Mouse (Mus musculus) heart, adult 18-20 months (tissue): ENCODE results near the gene Grm1. TPM values are rescaled to one million over a fixed set of nuclear protein-coding genes. Genes with fewer than 3 reads are reported as not detected.

Source experiments
- DNase-seq, 2 experiments: peaks; one replicate each; pipeline ENCODE4 v3.0.0; 2021 to 2022; ENCODE audit warnings: mixed read lengths in 1 of 2
- total RNA-seq, 2 experiments: library from RNA; stranded (reverse); gene quantifications; 2 replicates each; pipeline ENCODE4 v1.2.3; 2021

Gene Grm1
- total RNA-seq, 2 experiments from 2014 or later, result 13.0 TPM

DNA sequence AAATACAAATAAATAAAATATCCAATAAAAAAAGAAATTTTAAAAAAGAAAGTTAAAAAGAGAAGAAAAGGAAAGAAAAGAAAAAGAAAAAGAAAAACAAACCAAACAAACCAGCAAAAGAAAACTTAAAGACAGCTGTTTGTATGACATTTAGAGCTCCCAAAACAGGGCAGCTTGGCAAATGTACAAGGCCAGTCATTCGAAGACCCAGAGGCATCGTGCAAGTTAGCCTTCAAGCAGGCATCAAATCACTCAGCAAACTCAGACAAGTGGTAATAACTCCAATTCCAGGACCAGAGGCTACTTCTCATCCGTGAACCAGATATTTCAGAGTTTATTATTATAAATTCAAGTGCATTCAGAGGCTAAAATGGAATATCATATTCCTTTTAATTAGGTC is 355.7 kb downstream of the Grm1 start:
- no peak for DNase-seq

DNA sequence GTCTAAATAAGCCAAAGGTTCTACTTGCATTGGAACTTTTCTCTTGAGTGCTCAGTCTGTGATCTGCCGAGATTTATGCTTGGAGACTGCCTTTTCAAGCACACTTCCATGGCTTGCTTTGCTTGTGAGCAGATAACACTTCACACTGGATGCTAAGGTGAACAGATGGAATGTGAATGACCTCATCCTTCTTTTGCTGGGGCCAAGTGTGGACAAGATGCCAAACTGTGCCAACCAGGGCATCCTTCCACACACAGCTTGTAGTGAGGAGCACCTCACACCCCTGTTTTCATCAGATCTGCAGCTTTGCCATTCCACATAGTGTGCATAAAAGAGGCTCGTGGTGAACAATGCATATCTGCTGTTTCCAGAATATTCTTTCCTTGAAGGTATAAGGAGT is 371.3 kb downstream of the Grm1 start:
- DNase-seq, result no peak

DNA sequence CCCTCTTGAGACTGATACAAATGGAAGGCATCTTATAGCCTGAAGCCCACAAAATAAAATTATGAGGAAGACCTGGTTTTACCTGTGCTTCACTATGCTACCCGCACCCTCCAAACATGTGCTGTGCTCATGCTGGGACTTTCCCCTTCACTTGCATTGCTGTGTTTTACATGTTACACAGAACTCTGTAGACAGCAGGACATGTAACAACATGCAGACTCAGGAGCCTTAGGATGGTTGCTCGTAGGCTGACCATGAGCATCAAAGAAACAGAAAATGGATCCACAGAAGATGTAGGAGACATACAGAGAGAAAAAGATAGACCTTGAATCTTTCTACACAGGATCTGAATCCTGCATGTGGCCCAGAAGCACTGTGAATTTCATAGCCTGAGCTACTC is 371.8 kb downstream of the Grm1 start:
- no peak for DNase-seq

DNA sequence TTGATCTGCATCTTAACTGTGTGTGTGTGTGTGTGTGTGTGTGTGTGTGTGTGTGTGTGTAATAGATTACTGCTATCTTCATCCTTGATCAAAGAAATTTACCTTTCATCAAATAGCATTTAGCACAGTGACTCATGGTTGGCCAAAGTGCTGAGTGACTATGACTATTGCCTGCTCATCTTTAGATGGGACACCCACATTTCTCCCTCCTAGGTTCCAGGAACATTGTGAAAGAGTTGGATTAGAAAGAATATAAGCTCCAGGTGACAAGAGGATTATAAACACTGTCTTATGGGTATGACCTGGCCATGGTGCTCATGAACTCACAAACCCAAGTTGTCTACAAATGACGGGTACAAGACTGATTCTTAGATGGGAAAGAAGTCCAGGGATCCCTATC is 374.1 kb downstream of the Grm1 start:
- DNase-seq, result no peak

DNA sequence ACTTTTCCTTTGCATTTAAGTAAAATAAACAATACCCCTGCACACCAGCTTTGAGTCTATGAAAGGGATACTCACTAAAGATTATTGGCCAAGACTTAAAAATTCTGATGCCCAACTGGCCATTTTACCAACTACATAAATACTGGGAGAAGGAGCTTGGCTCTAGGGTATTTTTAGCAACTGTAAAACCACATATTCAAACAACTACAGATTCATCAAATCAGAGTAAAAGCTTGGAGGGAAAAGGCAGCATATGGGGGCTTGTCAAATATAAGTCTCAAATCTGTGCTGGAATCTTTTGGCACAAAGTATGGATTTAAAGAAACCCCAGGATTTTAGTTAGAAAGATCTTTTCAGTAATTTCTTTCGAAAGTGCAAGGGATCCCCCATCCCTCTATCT is 380.8 kb downstream of the Grm1 start:
- no peak for DNase-seq

GRCm38 (mm10) chr10:10700903-10701302 is 381.3 kb downstream of the Grm1 start:
- DNase-seq, result no peak

DNA sequence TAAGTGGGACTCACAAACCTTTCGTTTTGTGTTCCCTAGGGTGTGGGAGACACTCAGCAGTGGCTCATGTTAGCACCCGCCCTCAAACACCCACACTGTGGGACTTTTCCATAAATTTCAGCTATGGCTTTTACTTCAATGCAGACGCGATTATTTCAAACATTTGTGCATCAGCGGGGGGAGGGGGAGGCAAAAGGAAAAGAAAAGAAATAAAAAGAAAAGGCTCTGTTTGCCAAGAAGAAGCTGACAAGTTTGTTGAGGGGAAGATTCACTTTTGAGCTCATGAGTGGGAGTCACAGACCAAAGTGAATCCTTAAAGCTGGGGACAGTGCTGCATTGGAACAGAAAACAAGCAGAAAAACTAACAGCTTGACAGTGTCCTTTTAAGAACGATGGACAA is 384.7 kb downstream of the Grm1 start:
- no peak for DNase-seq

- DNase-seq, result no peak
These were observed 392.4 kb downstream of the Grm1 start for GRCm38 (mm10) chr10:10689668-10690223.

DNA sequence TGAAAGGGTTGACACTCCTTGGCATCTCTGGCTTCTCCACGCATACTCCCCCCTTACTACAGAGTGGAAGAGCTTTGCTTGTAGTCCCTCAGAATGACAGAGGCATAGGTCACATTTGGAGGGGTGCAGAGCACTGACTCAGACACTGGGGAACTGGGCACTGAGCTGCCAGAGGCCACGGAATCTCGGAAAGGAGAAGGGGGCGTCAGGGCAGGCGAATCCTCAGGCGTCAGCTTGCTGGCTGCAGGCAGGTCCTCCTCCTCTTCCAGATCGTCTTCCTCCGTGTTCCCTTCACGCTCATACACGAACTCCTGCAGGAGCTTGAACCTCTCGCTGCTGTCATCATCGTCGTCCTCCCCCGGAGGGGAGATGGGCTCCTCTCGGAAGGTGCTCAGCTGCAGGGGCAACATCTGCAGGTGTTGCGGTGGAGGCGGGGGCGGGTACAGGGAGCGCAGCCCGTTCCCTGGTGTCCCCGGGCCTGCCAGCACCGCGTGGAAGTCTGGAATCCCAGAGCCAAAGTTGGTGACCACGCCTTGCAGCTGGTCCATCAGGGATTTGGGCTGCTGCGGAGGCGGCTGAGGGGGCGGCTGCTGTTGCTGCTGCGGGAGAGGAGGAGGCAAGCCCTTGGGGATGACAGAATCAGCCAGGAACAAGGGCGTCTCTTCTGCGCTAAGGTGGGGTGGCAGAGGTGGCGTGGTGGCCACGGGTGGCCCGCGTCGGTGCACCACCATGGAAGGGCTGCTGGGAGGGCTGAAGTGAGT is 393.1 kb downstream of the Grm1 start:
- no peak for DNase-seq

DNA sequence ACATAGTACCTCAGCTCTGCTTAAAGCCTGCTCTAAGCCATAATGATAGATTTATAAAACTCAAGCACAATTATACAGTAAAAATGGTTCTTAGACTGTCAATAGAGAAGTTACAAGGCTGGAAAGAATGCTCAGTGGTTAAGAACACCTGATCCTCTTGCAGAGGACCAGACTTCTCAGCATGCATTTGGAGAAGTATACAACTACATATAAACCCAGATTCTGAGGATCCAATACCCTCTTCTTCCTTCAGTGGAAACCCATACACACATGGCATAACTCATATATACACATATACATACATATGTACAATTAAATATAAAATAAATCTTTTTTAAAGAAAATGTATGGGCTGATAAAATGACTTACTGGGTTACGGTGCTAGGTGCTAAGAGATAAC is 401.1 kb downstream of the Grm1 start, which contains the start of gene Gm10944:
TSS of gene Gm10944 (plus strand) at position 301 of the 400 bp plus-strand sequence.
- DNase-seq, result no peak

GRCm38 (mm10) chr10:10659976-10660375 is 422.2 kb downstream of the Grm1 start:
- DNase-seq, result no peak

DNA sequence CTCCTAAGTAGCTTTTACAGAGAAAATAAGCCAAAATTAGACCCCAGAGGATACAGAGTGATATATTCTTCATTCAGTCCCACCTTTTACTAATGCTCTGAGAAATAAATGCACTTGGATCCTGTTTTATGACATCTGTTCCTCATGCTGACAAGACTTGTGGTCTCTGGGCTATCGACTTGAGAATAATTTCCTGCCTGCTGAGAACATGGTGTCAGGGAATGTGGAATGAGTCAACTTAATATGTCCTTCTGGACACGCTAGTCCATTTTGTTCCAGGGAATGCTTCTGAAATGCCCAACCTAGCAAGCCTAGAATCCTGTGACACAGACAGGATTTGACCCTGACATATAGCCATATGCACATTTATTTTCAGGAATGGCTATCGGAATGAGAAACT is 423.0 kb downstream of the Grm1 start:
- no peak for DNase-seq

DNA sequence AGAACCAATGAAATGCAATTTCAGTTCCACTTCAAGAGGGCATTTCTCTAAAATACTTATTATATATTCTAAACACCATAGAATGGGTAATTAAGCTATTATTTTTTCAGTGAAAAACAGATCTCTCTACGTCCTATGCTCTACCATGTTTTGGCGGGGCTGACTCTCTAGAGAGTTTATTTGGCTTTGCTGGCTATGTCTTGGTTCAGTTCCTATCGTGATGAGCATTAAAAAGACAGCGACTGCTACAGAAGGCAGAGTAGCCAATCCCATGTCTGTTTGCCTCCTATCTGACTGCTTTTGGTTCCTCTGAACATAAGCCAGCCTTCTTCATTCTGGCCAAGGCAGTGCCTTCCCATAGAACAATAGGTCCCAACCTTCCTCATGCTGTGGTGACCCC is 425.5 kb downstream of the Grm1 start:
- no peak for DNase-seq

GRCm38 (mm10) chr10:10655991-10656390 is 426.2 kb downstream of the Grm1 start:
- no peak for DNase-seq

Other genes starting within 250 kb of the Grm1 start
- 10 to 100 TPM; 10.2 to 11.5 TPM for gene Shprh, start 67.1 kb upstream of the Grm1 start, total RNA-seq
- gene Fbxo30, start 199.0 kb upstream of the Grm1 start, total RNA-seq, result 10 to 100 TPM; 33.1 to 35.1 TPM